Mouse (Mus musculus) cortical plate, adult 2 months (tissue): ENCODE measurements at regions not wholly inside any gene's neighbourhood (a gene's known extent, or its start where the extent isn't known, plus 50 kb on each side); places are given as distances from the start of the nearest gene placed in this dataset.

Experiments
- CTCF ChIP-seq: fragments of 200-500 bp; IDR thresholded peaks from 2 replicates; pipeline ENCODE4 v1.5.1; 2011; ENCODE audit warnings: mild to moderate bottlenecking, control low read depth, low read length; ENCODE audit not compliant: insufficient read depth; ENCODE audit errors: extremely low read depth
- POLR2A ChIP-seq: fragments of 200-500 bp; IDR thresholded peaks from 2 replicates; pipeline ENCODE4 v1.6.1; 2011; ENCODE audit warnings: mild to moderate bottlenecking, low read length, control low read depth; ENCODE audit not compliant: insufficient read depth; ENCODE audit errors: extremely low read depth

GRCm38 (mm10) chr1:73702428-73702842 lies 421.8 kb downstream of the Tns1 start:
- TF ChIP-seq POLR2A (no peak), CTCF (no peak)
